In genomic region chr10:14544941-14545717, GRCm38 (mm10) we compare ENCODE assay signal across 8 mouse cellular contexts. TPM values are rescaled to one million over a fixed set of nuclear protein-coding genes. Genes with fewer than 3 reads are reported as not detected.
DNase-seq lines count a peak whose midpoint lies in the region; ATAC-seq and TF ChIP-seq lines count a peak whose summit lies in the region.

Gene Adgrg6 (minus strand): TSS chr10:14545659.

- peak within 1 kb of the TSS; percentile 29 for H3K4me3 ChIP-seq in cortical plate, adult 2 months (ENCODE audit: insufficient read depth, low read length)
- peak within 1 kb of the TSS; percentile 59 for H3K4me3 ChIP-seq in intestine, postnatal 0 days (ENCODE audit: low read depth, low read length)
- peak within 1 kb of the TSS; percentile 56 for H3K4me3 ChIP-seq in liver, embryonic 16.5 days (ENCODE audit: low read depth, low read length)
- H3K4me3 ChIP-seq in neural tube, embryonic 12.5 days, result peak within 1 kb of the TSS; percentile 75

- no peak for TF ChIP-seq CTCF in cortical plate, adult 2 months (IDR thresholded peaks at IDR 0.05; ENCODE audit: extremely low read depth, insufficient read depth, low read length)
- 0 out of 2 replicates have a peak, but pooled peaks have one; percentile 13 for TF ChIP-seq CTCF in intestine, postnatal 0 days (IDR thresholded peaks at IDR 0.05; ENCODE audit: low read depth)

- peaks cover 5% of the 10 kb centered on the region; the same call in 1 of the 2 replicates for H3K27me3 ChIP-seq in intestine, postnatal 0 days (replicated peaks; ENCODE audit: control insufficient read depth, insufficient read depth, low read length)
- peaks cover 23% of the 10 kb centered on the region for H3K27me3 ChIP-seq in liver, embryonic 16.5 days (ENCODE audit: control insufficient read depth, insufficient read depth, low read depth, low read length)
- peaks cover 14% of the 10 kb centered on the region for H3K27me3 ChIP-seq in neural tube, embryonic 12.5 days (replicated peaks)

- H3K36me3 ChIP-seq in intestine, postnatal 0 days (ENCODE audit: control insufficient read depth, insufficient read depth), result no peaks in the 10 kb centered on the region
- H3K36me3 ChIP-seq in liver, embryonic 16.5 days (ENCODE audit: control insufficient read depth, insufficient read depth), result no peaks in the 10 kb centered on the region
- H3K36me3 ChIP-seq in neural tube, embryonic 12.5 days, result no peaks in the 10 kb centered on the region

- peak; percentile 73 for ATAC-seq in intestine, postnatal 0 days
- ATAC-seq in liver, embryonic 16.5 days (ENCODE audit: low read depth), result 0 out of 2 replicates have a peak, but pooled peaks have one; percentile 11
- ATAC-seq in neural tube, embryonic 12.5 days (ENCODE audit: low FRiP score, low read depth), result peak; percentile 86

- no peaks in the 10 kb centered on the region for H3K4me1 ChIP-seq in cortical plate, adult 2 months (ENCODE audit: control insufficient read depth, insufficient read depth, low read length)
- H3K4me1 ChIP-seq in intestine, postnatal 0 days (replicated peaks; ENCODE audit: control insufficient read depth, insufficient read depth, low read length), result no peaks in the 10 kb centered on the region
- H3K4me1 ChIP-seq in liver, embryonic 16.5 days (ENCODE audit: control insufficient read depth, low read depth, low read length), result no peaks in the 10 kb centered on the region
- H3K4me1 ChIP-seq in neural tube, embryonic 12.5 days, result no peaks in the 10 kb centered on the region

- H3K9ac ChIP-seq in intestine, postnatal 0 days (ENCODE audit: low read depth, low read length), result peak within 1 kb of the TSS; percentile 27
- peak within 1 kb of the TSS; percentile 20; the same call in 1 of the 2 replicates for H3K9ac ChIP-seq in liver, embryonic 16.5 days (ENCODE audit: low read depth, low read length)
- H3K9ac ChIP-seq in neural tube, embryonic 12.5 days, result peak within 1 kb of the TSS; percentile 71

- H3K4me2 ChIP-seq in intestine, postnatal 0 days (replicated peaks; ENCODE audit: low read depth), result peak within 1 kb of the TSS; percentile 99
- peak within 1 kb of the TSS; percentile 69 for H3K4me2 ChIP-seq in liver, embryonic 16.5 days (ENCODE audit: low read depth, low read length)
- H3K4me2 ChIP-seq in neural tube, embryonic 12.5 days (replicated peaks), result peak within 1 kb of the TSS; percentile 100

- H3K27ac ChIP-seq in cortical plate, adult 2 months (ENCODE audit: insufficient read depth, low read length), result no peak within 1 kb of the TSS
- no peak within 1 kb of the TSS for H3K27ac ChIP-seq in intestine, postnatal 0 days (ENCODE audit: low read depth, low read length)
- no peak within 1 kb of the TSS for H3K27ac ChIP-seq in liver, embryonic 16.5 days (ENCODE audit: low read length)
- H3K27ac ChIP-seq in neural tube, embryonic 12.5 days, result no peak within 1 kb of the TSS

- TF ChIP-seq POLR2A in cortical plate, adult 2 months (IDR thresholded peaks at IDR 0.05; ENCODE audit: extremely low read depth, insufficient read depth, low read length), result no peak

- under 1% methylated on average over 80 of the region's 81 CpGs for WGBS in intestine, postnatal 0 days
- WGBS in liver, embryonic 16.5 days (ENCODE audit: insufficient replicate concordance), result under 1% methylated on average over 75 of the region's 81 CpGs
- WGBS in neural tube, embryonic 12.5 days, result under 1% methylated on average over 81 of the region's 81 CpGs

- no peaks in the 10 kb centered on the region for H3K9me3 ChIP-seq in intestine, postnatal 0 days (ENCODE audit: control insufficient read depth)
- H3K9me3 ChIP-seq in liver, embryonic 16.5 days (replicated peaks; ENCODE audit: control insufficient read depth, low read length), result no peaks in the 10 kb centered on the region
- no peaks in the 10 kb centered on the region for H3K9me3 ChIP-seq in neural tube, embryonic 12.5 days

- peak; percentile 3 for DNase-seq in cerebellum, adult 8-10 months
- no peak for DNase-seq in cerebellum, adult 11-12 months
- DNase-seq in heart, adult 11 months, result peak; percentile 96
- peak; percentile 24 for DNase-seq in thymus, postnatal 4 days

RNA-seq across cellular contexts. Expression of gene Adgrg6, which starts in this region (rescaled TPM):
- 1.9 and 2.2 TPM in 2 replicates for polyA plus RNA-seq in cortical plate, adult 2 months (2012; rRNA removed)
- 1.0 and 1.2 TPM in 2 replicates for polyA plus RNA-seq in intestine, postnatal 0 days (2015; fragmentation: Nextera tagmentation; extraction: Ambion mirVana)
- polyA plus RNA-seq in liver, embryonic 16.5 days (2015; fragmentation: Nextera tagmentation; extraction: Ambion mirVana), result 0.53 and 0.63 TPM in 2 replicates
- 6.8 and 6.9 TPM in 2 replicates for polyA plus RNA-seq in neural tube, embryonic 12.5 days (2016; fragmentation: Nextera tagmentation; extraction: Ambion mirVana)

Comparison
In these comparisons a context has a peak if more than half of its experiments do, and no peak if none do; other contexts are left out.
1. Peak in ATAC-seq, H3K4me3 ChIP-seq, H3K9ac ChIP-seq and H3K4me2 ChIP-seq in liver, embryonic 16.5 days; RNA of the gene not detected or under 1 TPM.
2. ATAC-seq: peak in every context shown above with its lines; median percentile 86 in neural tube, embryonic 12.5 days; 73 in intestine, postnatal 0 days; 11 in liver, embryonic 16.5 days.
3. H3K9ac ChIP-seq: peak in every context shown above with its lines; median percentile 71 in neural tube, embryonic 12.5 days; 27 in intestine, postnatal 0 days; 20 in liver, embryonic 16.5 days.